Mouse (Mus musculus) kidney, postnatal 4 days (tissue): ENCODE results near the gene Tgm4.

Experiments
- DNase-seq, 2 experiments: peaks; one replicate each; pipeline ENCODE4 v3.0.0; 2021; ENCODE audit warnings: mixed read lengths in 2 of 2

Gene Tgm4

DNA sequence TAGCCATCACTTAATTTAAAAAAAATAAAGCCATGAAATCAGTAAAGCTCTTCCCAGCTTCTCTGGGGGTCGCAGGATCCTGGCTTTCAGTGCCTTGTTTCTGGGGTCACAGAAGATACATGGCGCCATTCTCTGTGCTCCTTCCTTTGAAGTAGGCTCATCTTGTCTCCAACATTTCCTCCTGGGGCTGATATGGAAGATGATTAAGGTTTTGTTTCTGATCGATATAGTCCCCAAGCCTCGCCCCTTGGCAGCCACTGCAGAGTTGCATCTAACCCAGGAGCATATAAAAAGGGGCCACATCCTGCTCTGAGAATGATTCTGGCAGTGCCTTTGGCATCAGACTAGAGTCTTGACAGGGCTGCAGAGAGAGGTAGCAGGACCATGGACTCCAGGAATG lies at the start of gene Tgm4:
Gene Tgm4 (plus strand): TSS at position 301 of the 400 bp plus-strand sequence.
- no peak for DNase-seq

DNA sequence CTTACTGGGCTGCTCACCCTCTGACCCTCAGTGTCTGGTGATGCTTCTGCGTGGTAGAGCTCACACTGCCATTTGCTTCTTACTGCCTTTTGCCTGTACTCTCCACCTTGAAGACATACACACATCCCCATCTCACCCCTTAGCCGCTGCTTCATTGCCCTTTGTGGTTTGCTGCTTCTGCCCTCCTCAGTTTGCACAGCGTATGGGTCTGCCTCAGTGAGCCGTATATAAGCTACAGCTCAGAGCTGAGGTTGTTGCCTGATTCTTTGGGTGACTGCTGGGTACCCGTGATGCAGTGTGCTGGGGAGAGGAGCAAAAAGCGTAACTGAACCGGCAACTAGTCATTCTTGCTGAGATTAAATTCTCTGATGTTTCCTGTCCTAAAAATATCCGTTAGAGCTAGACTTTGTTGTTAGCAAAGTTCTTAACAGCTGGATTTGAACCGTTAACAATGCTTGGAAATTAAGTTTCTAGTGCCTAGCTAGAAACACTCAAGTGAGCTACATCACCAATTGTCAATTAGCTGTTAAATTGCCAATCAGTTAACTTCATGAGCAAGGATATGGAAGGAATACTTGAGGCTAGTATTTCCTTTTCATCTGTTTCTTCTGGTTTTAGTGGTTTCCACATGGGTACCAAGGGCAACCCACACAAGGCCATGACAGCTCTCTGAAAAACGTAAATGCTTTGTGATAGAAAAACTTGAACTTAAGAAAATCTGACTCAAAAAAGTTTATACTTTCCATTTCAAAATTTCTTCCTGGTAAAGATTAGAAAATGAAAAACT lies 35.9 kb upstream of the Tgm4 start:
- DNase-seq, result no peak

- no peak for DNase-seq
These were observed 35.3 kb upstream of the Tgm4 start for GRCm38 (mm10) chr9:122999193-122999586.

- DNase-seq, result no peak
These were observed 29.8 kb upstream of the Tgm4 start for GRCm38 (mm10) chr9:123004718-123005117.

DNA sequence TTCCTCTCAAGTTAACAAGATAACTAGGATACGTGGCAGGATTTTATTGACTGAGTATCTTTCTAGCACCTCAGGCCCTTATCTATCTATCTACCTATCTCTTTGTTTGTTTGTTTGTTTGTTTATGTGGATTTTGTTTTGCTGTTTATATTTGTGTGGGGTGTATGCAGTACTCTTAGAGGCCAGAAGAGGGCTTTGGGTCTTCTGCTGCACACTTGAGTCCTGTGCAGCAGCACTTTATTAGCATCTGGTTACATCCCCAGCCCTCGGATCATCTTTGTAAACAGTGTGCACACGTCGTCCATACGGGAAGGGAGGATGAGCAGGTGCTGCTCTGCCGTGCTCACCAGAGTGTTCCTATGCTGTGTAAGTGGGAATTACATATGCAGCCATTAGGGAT lies 28.5 kb upstream of the Tgm4 start:
- peak in 1 of 2 experiments; percentile 16 for DNase-seq

DNA sequence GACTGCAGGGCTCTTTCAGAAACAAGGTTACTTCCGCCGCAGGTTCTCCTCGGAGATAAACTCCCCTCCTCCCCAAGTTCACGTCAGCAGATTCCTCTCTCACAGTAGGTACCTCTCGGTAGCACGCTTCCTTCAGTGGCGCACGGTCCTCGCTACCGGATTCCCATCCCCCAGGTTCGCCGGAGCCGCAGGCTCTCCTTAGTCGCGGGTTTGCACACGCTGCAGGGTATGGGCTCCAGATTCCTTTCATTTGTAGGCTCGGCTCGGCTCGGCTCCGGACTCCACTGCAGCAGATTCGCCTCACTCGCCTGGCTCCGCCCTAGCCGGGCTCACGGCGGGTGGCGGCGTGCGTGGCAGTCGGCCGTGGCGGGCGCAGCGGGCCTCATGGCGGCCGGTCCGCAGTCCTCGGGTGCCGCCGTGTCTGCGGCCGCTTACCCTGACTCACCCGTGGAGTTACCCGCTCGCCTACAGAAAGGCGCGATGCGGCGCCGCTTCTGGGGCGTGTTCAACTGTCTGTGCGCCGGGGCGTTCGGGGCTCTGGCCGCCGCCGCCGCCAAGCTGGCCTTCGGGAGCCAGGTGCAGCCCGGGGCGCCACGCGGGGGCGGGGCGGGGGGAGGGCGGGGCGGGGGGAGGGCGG lies 13.4 kb upstream of the Tgm4 start, which contains the start of gene Tmem42:
Gene Tmem42 (plus strand): TSS at position 332 of the 637 bp plus-strand sequence.
- DNase-seq, result peak; percentile 87 to 94

GRCm38 (mm10) chr9:123021636-123022379 lies 12.7 kb upstream of the Tgm4 start:
- peak in 1 of 2 experiments; percentile 2 for DNase-seq

- DNase-seq, result no peak
These were observed 10.3 kb upstream of the Tgm4 start for GRCm38 (mm10) chr9:123024201-123024600.

GRCm38 (mm10) chr9:123031496-123032246 lies 2.9 kb upstream of the Tgm4 start:
- no peak for DNase-seq

- no peak for DNase-seq
These were observed 13.1 kb downstream of the Tgm4 start for GRCm38 (mm10) chr9:123047665-123048064.

GRCm38 (mm10) chr9:123058724-123059292 lies 24.3 kb downstream of the Tgm4 start:
- no peak for DNase-seq

DNA sequence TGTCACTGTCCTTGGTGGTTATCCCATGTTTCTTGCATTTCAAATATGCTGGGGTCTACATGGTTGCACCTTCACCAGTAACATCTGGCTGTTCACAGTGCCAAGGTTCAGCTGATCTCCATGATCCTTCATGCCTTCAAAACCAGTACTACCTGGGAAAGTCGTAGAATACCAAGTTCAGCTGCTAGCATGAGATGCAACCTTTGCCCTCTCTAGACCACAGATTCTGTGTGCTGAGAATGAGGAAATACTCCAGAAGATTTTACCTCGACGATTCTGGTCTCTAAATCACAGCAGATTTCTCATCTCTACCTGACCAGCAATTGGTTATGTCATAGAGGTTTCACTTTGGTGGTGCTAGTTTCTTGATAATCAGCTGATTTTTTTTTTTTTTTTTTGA lies 25.6 kb downstream of the Tgm4 start:
- no peak for DNase-seq

- DNase-seq, result no peak
These were observed 44.6 kb downstream of the Tgm4 start for GRCm38 (mm10) chr9:123079149-123079548.

DNA sequence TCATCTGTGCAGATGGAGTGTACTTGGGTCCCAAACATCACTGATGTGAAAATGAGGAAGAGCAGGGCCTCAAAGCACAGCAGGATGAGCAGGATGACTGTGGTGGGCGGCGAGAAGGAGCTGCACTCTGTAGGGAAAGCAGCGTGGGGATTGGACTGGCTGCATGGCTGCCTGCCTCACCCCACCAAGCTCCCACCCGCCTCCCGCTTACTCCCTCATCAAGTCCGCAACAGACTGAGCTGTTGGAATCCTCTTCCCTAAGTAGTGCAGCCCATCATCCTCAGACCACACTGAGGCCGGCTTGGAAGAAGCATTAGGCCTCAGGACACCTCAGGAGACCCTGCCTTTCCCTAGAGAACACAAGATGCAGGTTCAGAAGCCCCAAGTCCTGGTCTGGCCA lies 45.8 kb downstream of the Tgm4 start:
- peak; percentile 8 to 19 for DNase-seq

DNA sequence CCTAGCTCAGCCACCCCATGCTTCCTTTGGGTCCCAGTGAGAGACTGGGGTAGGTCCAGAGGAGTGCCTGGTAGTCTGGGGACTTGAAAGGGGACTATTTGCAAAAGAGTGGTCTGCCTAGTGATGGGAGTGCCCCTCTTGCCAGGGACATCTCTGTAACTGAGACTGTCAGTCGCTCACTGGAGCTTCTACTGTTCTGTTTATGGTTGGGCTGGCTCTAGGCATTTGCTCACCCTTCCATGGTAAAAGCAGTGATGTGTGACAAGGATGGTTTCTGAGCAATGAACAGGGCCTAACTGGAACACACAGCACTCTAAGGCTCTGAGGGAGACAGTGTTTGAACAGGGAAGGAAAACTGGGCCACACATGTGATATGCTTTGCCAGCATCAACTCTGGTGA lies 46.3 kb downstream of the Tgm4 start:
- peak in 1 of 2 experiments; percentile 3 for DNase-seq

- DNase-seq, result no peak
These were observed 50.8 kb downstream of the Tgm4 start for GRCm38 (mm10) chr9:123085373-123085772.

DNA sequence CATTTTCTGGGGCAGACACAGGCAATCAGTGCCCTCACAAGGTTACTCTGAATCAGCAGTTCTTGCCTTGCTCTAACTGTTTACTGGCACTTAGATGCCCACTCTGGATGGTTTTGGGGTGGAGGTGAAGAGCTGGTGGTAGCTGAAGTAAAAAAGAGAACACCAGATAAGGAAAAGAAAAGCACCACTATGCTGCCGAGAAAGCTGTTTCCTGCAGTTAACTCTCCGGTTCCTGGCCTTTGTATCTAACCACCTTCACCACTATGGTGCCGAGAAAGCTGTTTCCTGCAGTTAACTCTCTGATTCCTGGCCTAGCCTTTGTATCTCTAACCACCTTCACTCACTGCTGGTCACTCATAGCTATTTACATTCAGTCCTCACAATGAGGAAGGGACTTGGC lies 53.0 kb downstream of the Tgm4 start:
- no peak for DNase-seq

DNA sequence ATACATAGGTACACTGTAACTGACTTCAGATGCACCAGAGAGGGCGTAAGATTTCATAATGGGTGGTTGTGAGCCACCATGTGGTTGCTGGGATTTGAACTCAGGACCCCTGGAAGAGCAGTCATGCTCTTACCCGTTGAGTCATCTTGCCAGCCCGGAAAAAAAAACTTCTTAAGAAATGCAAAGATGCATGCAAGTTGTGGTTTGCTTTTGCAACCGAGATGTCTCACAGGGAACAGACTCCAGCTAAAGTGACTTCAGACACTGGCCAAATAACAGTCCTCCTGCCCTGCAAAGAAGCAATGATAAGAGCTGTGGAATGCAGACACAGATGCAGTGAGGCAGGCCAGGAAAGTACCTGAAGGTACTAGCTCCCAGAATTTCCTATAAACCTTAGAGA lies 56.3 kb downstream of the Tgm4 start:
- DNase-seq, result no peak

GRCm38 (mm10) chr9:123099631-123100455 lies 65.3 kb downstream of the Tgm4 start:
- DNase-seq, result no peak

GRCm38 (mm10) chr9:123103425-123103824 lies 68.9 kb downstream of the Tgm4 start:
- no peak for DNase-seq

DNA sequence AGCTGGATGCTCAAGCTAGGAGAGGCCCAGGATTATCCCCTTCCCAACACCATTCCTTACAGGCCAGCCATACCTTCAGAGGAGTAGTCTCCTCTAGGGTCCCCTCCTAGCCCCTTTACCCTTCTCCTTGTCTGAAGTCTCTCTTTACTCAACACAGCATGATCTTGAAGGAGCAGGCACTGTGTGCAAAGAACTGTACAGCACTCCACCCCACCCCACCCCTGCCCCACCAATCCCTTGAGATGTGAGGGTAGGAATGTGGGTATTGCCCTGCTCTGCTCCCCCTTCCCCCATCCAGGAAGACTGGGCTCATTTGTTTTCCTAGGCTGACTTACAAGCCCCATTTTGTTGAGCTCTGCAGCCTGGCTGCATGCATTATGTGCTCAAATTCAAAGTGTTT lies 69.8 kb downstream of the Tgm4 start:
- DNase-seq, result no peak

DNA sequence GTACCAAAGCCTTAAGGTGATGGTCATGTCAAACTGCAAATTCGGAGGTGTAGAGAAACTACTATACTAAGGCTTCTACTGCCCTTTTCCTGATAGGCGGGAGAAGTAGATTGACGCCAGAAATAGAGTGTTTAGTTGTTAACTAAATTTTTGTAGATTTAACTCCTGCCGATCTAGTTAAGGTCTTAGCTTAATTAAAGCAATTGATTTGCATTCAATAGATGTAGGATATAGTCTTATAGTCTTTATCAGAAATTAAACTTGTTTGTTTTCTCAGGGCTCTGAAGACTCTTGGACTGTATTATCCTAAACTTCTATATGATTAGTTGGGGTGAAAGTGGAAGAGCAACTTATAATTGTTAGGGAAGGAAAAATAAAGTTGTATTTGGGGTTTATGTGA lies 72.7 kb downstream of the Tgm4 start:
- DNase-seq, result no peak
